Mouse (Mus musculus): ENCODE data around the gene Gm8138. TPM values are rescaled to one million over a fixed set of nuclear protein-coding genes. Genes with fewer than 3 reads are reported as not detected.
"Not testable (repeated sequence)": the region's sequence is repeated elsewhere in the genome, so short reads cannot be mapped to it uniquely, and the experiment has no call there.

Gene Gm8138
- not detected in 2 replicates for polyA plus RNA-seq (2012; ENCODE audit: insufficient read depth, insufficient read length, low replicate concordance, missing spikeins)

- no CpG with 5 or more reads among the region's 3 CpGs for WGBS
- not testable (repeated sequence) for H3K27ac ChIP-seq (ENCODE audit: insufficient read depth, low read depth, low read length); H3K4me1 ChIP-seq (ENCODE audit: control insufficient read depth, insufficient read depth, low read length); H3K4me3 ChIP-seq (ENCODE audit: insufficient read depth, low read depth, low read length)
Observed at GRCm38 (mm10) chr14:43416250-43416649, at the start of gene Gm8138. TSS of gene Gm8138 (minus strand) at chr14:43416350.

GRCm38 (mm10) chr14:43361713-43362112 is 54.4 kb downstream of the Gm8138 start:
- H3K27ac ChIP-seq (ENCODE audit: insufficient read depth, low read depth, low read length); H3K4me1 ChIP-seq (ENCODE audit: control insufficient read depth, insufficient read depth, low read length); H3K4me3 ChIP-seq (ENCODE audit: insufficient read depth, low read depth, low read length): not testable (repeated sequence)
- 86% methylated on average over 11 of the region's 11 CpGs for WGBS

Other genes starting within 250 kb of the Gm8138 start
- not detected in 2 replicates for gene Gm7233, start 236.5 kb downstream of the Gm8138 start, polyA plus RNA-seq (2012; ENCODE audit: insufficient read depth, insufficient read length, low replicate concordance, missing spikeins)
- not detected in 2 replicates for gene Gm8122, start 181.0 kb downstream of the Gm8138 start, polyA plus RNA-seq (2012; ENCODE audit: insufficient read depth, insufficient read length, low replicate concordance, missing spikeins)
- not detected in 2 replicates for gene Gm8126, start 157.7 kb downstream of the Gm8138 start, polyA plus RNA-seq (2012; ENCODE audit: insufficient read depth, insufficient read length, low replicate concordance, missing spikeins)
- gene Gm9732, start 141.3 kb downstream of the Gm8138 start, polyA plus RNA-seq (2012; ENCODE audit: insufficient read depth, insufficient read length, low replicate concordance, missing spikeins): not detected in 2 replicates
- not detected in 2 replicates for gene Gm8127, start 122.5 kb downstream of the Gm8138 start, polyA plus RNA-seq (2012; ENCODE audit: insufficient read depth, insufficient read length, low replicate concordance, missing spikeins)
- gene 1700001F09Rik, start 68.5 kb downstream of the Gm8138 start, polyA plus RNA-seq (2012; ENCODE audit: insufficient read depth, insufficient read length, low replicate concordance, missing spikeins): not detected in 2 replicates
- not detected in 2 replicates for gene Gm5799, start 127.2 kb upstream of the Gm8138 start, polyA plus RNA-seq (2012; ENCODE audit: insufficient read depth, insufficient read length, low replicate concordance, missing spikeins)
- gene Gm17654, start 162.8 kb upstream of the Gm8138 start, polyA plus RNA-seq (2012; ENCODE audit: insufficient read depth, insufficient read length, low replicate concordance, missing spikeins): not detected in 2 replicates
- gene Gm10375, start 191.7 kb upstream of the Gm8138 start, polyA plus RNA-seq (2012; ENCODE audit: insufficient read depth, insufficient read length, low replicate concordance, missing spikeins): not detected in 2 replicates

Measured in olfactory bulb, adult 2 months (tissue).